7 mouse cellular contexts compared by ENCODE assay signal in genomic region chr5:112848586-112849280, GRCm38 (mm10). TPM values are rescaled to one million over a fixed set of nuclear protein-coding genes. Genes with fewer than 3 reads are reported as not detected.
DNase-seq lines count a peak whose midpoint lies in the region; ATAC-seq and TF ChIP-seq lines count a peak whose summit lies in the region.

No protein-coding gene starts in this region.

- no peaks in the 10 kb centered on the region for H3K36me3 ChIP-seq in embryonic facial prominence, embryonic 14.5 days (ENCODE audit: control insufficient read depth, insufficient read depth, low read length)
- no peaks in the 10 kb centered on the region for H3K36me3 ChIP-seq in hindbrain, embryonic 10.5 days
- H3K36me3 ChIP-seq in small intestine, adult 2 months (ENCODE audit: control insufficient read depth, insufficient read depth, low read length) = no peaks in the 10 kb centered on the region

- H3K9me3 ChIP-seq in embryonic facial prominence, embryonic 14.5 days (ENCODE audit: control insufficient read depth, low read length) = no peaks in the 10 kb centered on the region
- H3K9me3 ChIP-seq in hindbrain, embryonic 10.5 days = no peaks in the 10 kb centered on the region

- H3K4me3 ChIP-seq in bone marrow, adult 2 months (replicated peaks; ENCODE audit: control insufficient read depth, low read depth, low read length) = no peak overlapping the region
- no peak overlapping the region for H3K4me3 ChIP-seq in embryonic facial prominence, embryonic 14.5 days (ENCODE audit: low read depth, low read length)
- H3K4me3 ChIP-seq in hindbrain, embryonic 10.5 days = peak overlapping the region; percentile 37
- H3K4me3 ChIP-seq in small intestine, adult 2 months (ENCODE audit: low read depth, low read length) = peak overlapping the region; percentile 26

- no peak overlapping the region for H3K9ac ChIP-seq in embryonic facial prominence, embryonic 14.5 days (ENCODE audit: low read depth, low read length)

- no peak overlapping the region for H3K27ac ChIP-seq in bone marrow, adult 2 months (ENCODE audit: control insufficient read depth, insufficient read depth, low read depth, low read length, poor library complexity)
- H3K27ac ChIP-seq in embryonic facial prominence, embryonic 14.5 days (replicated peaks; ENCODE audit: low read depth, low read length) = no peak overlapping the region
- H3K27ac ChIP-seq in hindbrain, embryonic 10.5 days = peak overlapping the region; percentile 71
- H3K27ac ChIP-seq in small intestine, adult 2 months (ENCODE audit: insufficient read depth, low read depth, low read length) = no peak overlapping the region

- peak; percentile 56 for DNase-seq in WW6 (ENCODE audit: low read depth, low spot score)
- peak; percentile 47 for DNase-seq in embryonic facial prominence, embryonic 14.5 days (ENCODE audit: low spot score)
- DNase-seq in hindbrain, embryonic 10.5 days (ENCODE audit: low spot score) = peak; percentile 84
- DNase-seq in layer of hippocampus, adult 18-20 months (ENCODE audit: low spot score in 2 of 2) = peak; percentile 47 to 63

- WGBS in bone marrow, adult 2 months = 12% methylated on average over 16 of the region's 16 CpGs
- WGBS in embryonic facial prominence, embryonic 14.5 days = 3% methylated on average over 15 of the region's 16 CpGs
- 2% methylated on average over 16 of the region's 16 CpGs for WGBS in hindbrain, embryonic 10.5 days
- 5% methylated on average over 16 of the region's 16 CpGs for WGBS in small intestine, adult 2 months

- peak; percentile 40; the same call in 1 of the 2 replicates for TF ChIP-seq CTCF in bone marrow, adult 2 months (IDR thresholded peaks at IDR 0.05; ENCODE audit: control insufficient read depth, insufficient read depth, low read length)
- peak; percentile 76; the same call in 1 of the 2 replicates for TF ChIP-seq CTCF in small intestine, adult 2 months (IDR thresholded peaks at IDR 0.05; ENCODE audit: extremely low read depth, insufficient read length, insufficient replicate concordance, low read depth, low read length)

- H3K27me3 ChIP-seq in embryonic facial prominence, embryonic 14.5 days (replicated peaks; ENCODE audit: control insufficient read depth, insufficient read depth, low read length) = peaks cover 4% of the 10 kb centered on the region; the same call in 1 of the 2 replicates
- H3K27me3 ChIP-seq in hindbrain, embryonic 10.5 days (ENCODE audit: insufficient read depth, poor library complexity, severe bottlenecking) = peaks cover 81% of the 10 kb centered on the region
- no peaks in the 10 kb centered on the region for H3K27me3 ChIP-seq in small intestine, adult 2 months (ENCODE audit: control insufficient read depth, insufficient read depth, low read length)

- no peaks in the 10 kb centered on the region for H3K4me1 ChIP-seq in bone marrow, adult 2 months (ENCODE audit: control insufficient read depth, insufficient read depth, low read length)
- H3K4me1 ChIP-seq in embryonic facial prominence, embryonic 14.5 days (ENCODE audit: control insufficient read depth, insufficient read depth, low read length) = peaks cover 26% of the 10 kb centered on the region
- peaks cover 87% of the 10 kb centered on the region for H3K4me1 ChIP-seq in hindbrain, embryonic 10.5 days (replicated peaks)
- H3K4me1 ChIP-seq in small intestine, adult 2 months (ENCODE audit: control insufficient read depth, insufficient read depth, insufficient read length, low read length) = 0 out of 2 replicates have a peak, but pooled peaks cover 4% of the 10 kb centered on the region

- TF ChIP-seq POLR2A in bone marrow, adult 2 months (IDR thresholded peaks at IDR 0.05; ENCODE audit: borderline replicate concordance, control insufficient read depth, low read depth, low read length) = no peak
- no peak for TF ChIP-seq POLR2A in small intestine, adult 2 months (IDR thresholded peaks at IDR 0.05; ENCODE audit: low read depth, low read length)

- peak overlapping the region; percentile 29; the same call in 1 of the 2 replicates for H3K4me2 ChIP-seq in embryonic facial prominence, embryonic 14.5 days (ENCODE audit: low read depth, low read length)

- ATAC-seq in embryonic facial prominence, embryonic 14.5 days (ENCODE audit: low read depth) = 0 out of 2 replicates have a peak, but pooled peaks have one; percentile 44
- peak; percentile 72 for ATAC-seq in megakaryocyte progenitor cell, adult 5-6 weeks (replicated peaks; ENCODE audit: poor library complexity)

RNA-seq across cellular contexts. Expression of gene Myo18b, which starts 47.4 kb away (rescaled TPM):
- polyA plus RNA-seq in bone marrow, adult 2 months (2011; ENCODE audit: insufficient read depth, insufficient read length, low replicate concordance, missing spikeins) = 0.27 and 0.90 TPM in 2 replicates
- polyA plus RNA-seq in embryonic facial prominence, embryonic 14.5 days (2014; fragmentation: Nextera tagmentation; extraction: Ambion mirVana) = 6.7 and 9.4 TPM in 2 replicates
- polyA plus RNA-seq in hindbrain, embryonic 10.5 days (2016; fragmentation: Nextera tagmentation; extraction: Ambion mirVana) = 0.30 and 0.65 TPM in 2 replicates
- total RNA-seq in layer of hippocampus, adult 18-20 months (2021) = 1 to 10 TPM; 1.1 to 1.3 TPM
- 0.84 and 1.5 TPM in 2 replicates for total RNA-seq in megakaryocyte progenitor cell, adult 5-6 weeks (2015)
- 2.2 and 3.1 TPM in 2 replicates for total RNA-seq in megakaryocyte progenitor cell, adult 5-6 weeks (2017)
- 0.37 and 0.38 TPM in 2 replicates for polyA plus RNA-seq in small intestine, adult 2 months (2012; rRNA removed)

Comparison
In these comparisons a context has a peak if more than half of its experiments do, and no peak if none do; other contexts are left out.
1. H3K4me3 ChIP-seq: peak in hindbrain, embryonic 10.5 days (single experiment) and small intestine, adult 2 months (single experiment); none in bone marrow, adult 2 months (single experiment) and embryonic facial prominence, embryonic 14.5 days (single experiment).
2. Peak in every context shown above with its lines, with median percentiles within 50 percentile points of each other: DNase-seq.